Mouse (Mus musculus): ENCODE results near the gene Cabp7.

DNA sequence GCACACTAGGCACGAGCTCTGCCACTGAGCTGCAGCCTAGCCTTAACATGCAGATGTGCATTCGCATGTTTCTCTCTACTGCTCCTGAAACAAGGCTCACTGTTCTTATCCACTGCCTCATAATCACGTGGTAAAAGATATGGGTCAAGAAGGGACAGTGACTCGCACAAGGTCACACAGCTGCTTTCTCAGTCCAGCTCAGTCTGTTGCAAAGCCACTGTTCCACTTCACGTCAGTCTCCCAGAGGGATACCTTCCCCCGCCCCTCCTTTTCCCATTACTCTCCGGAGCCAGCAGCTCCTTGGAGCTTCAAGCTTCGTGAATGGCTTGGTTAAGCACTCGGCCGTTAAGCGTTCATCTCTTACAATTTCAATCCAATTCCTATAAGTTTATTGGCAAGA, 26.2 kb downstream of the Cabp7 start:
- TF ChIP-seq EP300 (optimal IDR thresholded peaks at IDR 0.05) (no peak), CTCF (IDR thresholded peaks at IDR 0.05; ENCODE audit: low read depth) (no peak)
